In the genomic region with DNA sequence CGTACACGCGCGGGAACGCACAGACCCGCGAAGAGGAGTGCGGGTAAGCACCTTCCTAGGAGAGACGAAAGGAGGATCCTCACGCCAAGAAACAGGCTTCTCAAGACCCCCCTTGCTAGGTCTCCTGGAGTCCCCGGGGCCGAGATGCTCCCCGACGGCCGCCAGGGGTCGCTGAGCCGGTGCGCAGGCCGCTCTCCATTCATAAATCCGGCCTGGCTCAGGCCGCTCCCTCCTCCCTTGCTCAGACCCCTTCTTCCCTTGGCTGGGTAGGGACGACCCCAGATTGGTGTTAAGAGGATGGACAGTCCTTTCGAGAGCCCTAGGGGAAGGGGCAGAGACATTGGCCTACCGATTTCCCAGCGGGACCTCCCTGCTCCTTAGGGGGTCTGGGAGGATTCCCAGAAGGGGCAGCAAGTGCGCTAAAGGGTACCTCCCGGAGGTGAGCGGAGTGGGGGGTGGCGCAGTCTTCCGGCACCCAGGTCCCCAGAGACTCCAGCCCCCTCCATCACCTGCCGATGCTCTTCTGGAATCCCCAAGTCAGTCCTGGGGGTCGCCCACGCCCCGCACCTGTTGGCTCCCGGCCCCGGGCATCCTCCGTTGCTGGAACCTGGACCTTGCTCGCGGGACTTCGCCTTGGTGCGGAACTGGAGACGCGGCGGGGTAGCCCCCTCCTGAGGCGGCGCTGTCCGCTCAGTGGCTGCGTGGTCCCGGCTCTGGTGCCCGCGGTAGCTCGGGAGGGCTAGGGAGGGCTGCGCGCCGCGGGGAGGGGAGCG, we compare ENCODE assay signal across 8 mouse cellular contexts. TPM values are rescaled to one million over a fixed set of nuclear protein-coding genes. Genes with fewer than 3 reads are reported as not detected.
A peak's percentile ranks its signal among the peaks of the same experiment; 100 is the strongest.
DNase-seq lines count a peak whose midpoint lies in the region; ATAC-seq and TF ChIP-seq lines count a peak whose summit lies in the region.

No protein-coding gene starts in this region.

- H3K27me3 ChIP-seq in heart, embryonic 15.5 days: peaks cover 64% of the 10 kb centered on the region
- peaks cover 50% of the 10 kb centered on the region for H3K27me3 ChIP-seq in liver, postnatal 0 days (ENCODE audit: insufficient read depth, low read length)
- peaks cover 13% of the 10 kb centered on the region for H3K27me3 ChIP-seq in neural tube, embryonic 14.5 days (ENCODE audit: control insufficient read depth, insufficient read depth, low read length)

- H3K36me3 ChIP-seq in heart, embryonic 15.5 days: no peaks in the 10 kb centered on the region
- H3K36me3 ChIP-seq in liver, postnatal 0 days (replicated peaks; ENCODE audit: insufficient read depth, low read length): no peaks in the 10 kb centered on the region
- no peaks in the 10 kb centered on the region for H3K36me3 ChIP-seq in neural tube, embryonic 14.5 days (ENCODE audit: control insufficient read depth, insufficient read depth, low read length)

- DNase-seq in CD8-positive naive resting alpha-beta T cell, adult 2 months (ENCODE audit: low read depth in 2 of 2, low spot score in 2 of 2): peak; percentile 7 to 8
- DNase-seq in kidney, postnatal 14 days: peak; percentile 80
- peak; percentile 78 for DNase-seq in liver, postnatal 0 days
- peak; percentile 61 for DNase-seq in thymus, postnatal 14 days

- WGBS in bone marrow, adult 2 months: 2% methylated on average over 57 of the region's 57 CpGs
- WGBS in heart, embryonic 15.5 days: under 1% methylated on average over 50 of the region's 57 CpGs
- WGBS in liver, postnatal 0 days (ENCODE audit: insufficient replicate concordance): 2% methylated on average over 45 of the region's 57 CpGs
- 1% methylated on average over 45 of the region's 57 CpGs for WGBS in neural tube, embryonic 14.5 days

- H3K9ac ChIP-seq in heart, embryonic 15.5 days: peak overlapping the region; percentile 36
- H3K9ac ChIP-seq in liver, postnatal 0 days (replicated peaks): no peak overlapping the region
- peak overlapping the region; percentile 41 for H3K9ac ChIP-seq in neural tube, embryonic 14.5 days (replicated peaks; ENCODE audit: low read depth, low read length)

- H3K4me3 ChIP-seq in bone marrow, adult 2 months (replicated peaks; ENCODE audit: control insufficient read depth, low read depth, low read length): no peak overlapping the region
- peak overlapping the region; percentile 40 for H3K4me3 ChIP-seq in heart, embryonic 15.5 days
- peak overlapping the region; percentile 17; the same call in 1 of the 2 replicates for H3K4me3 ChIP-seq in liver, postnatal 0 days (ENCODE audit: low read depth, low read length)
- H3K4me3 ChIP-seq in neural tube, embryonic 14.5 days (ENCODE audit: low read depth, low read length): peak overlapping the region; percentile 29

- no peaks in the 10 kb centered on the region; the same call in 1 of the 2 replicates for H3K4me1 ChIP-seq in bone marrow, adult 2 months (ENCODE audit: control insufficient read depth, insufficient read depth, low read length)
- H3K4me1 ChIP-seq in heart, embryonic 15.5 days (replicated peaks): peaks cover 18% of the 10 kb centered on the region
- H3K4me1 ChIP-seq in liver, postnatal 0 days (ENCODE audit: insufficient read depth): peaks cover 8% of the 10 kb centered on the region; the same call in 1 of the 2 replicates
- H3K4me1 ChIP-seq in neural tube, embryonic 14.5 days (ENCODE audit: control insufficient read depth, insufficient read depth, low read length): peaks cover 12% of the 10 kb centered on the region; the same call in 1 of the 2 replicates

- no peak for TF ChIP-seq POLR2A in bone marrow, adult 2 months (IDR thresholded peaks at IDR 0.05; ENCODE audit: borderline replicate concordance, control insufficient read depth, low read depth, low read length)

- peak overlapping the region; percentile 68 for H3K4me2 ChIP-seq in heart, embryonic 15.5 days
- peak overlapping the region; percentile 19; the same call in 1 of the 2 replicates for H3K4me2 ChIP-seq in liver, postnatal 0 days (ENCODE audit: low read depth, low read length)
- H3K4me2 ChIP-seq in neural tube, embryonic 14.5 days (ENCODE audit: low read depth, low read length): peak overlapping the region; percentile 63

- ATAC-seq in erythroblast, adult 5-6 weeks (replicated peaks; ENCODE audit: low FRiP score, poor library complexity, severe bottlenecking): peak; percentile 76
- peak; percentile 59 for ATAC-seq in heart, embryonic 15.5 days (replicated peaks; ENCODE audit: insufficient number of reproducible peaks, insufficient read depth, low FRiP score, low read depth)
- ATAC-seq in liver, postnatal 0 days: peak; percentile 58; the same call in 1 of the 2 replicates
- ATAC-seq in neural tube, embryonic 14.5 days (ENCODE audit: low read depth): peak; percentile 77

- no peak for TF ChIP-seq EP300 in liver, postnatal 0 days (IDR thresholded peaks at IDR 0.05; ENCODE audit: low read depth)

- H3K27ac ChIP-seq in bone marrow, adult 2 months (ENCODE audit: control insufficient read depth, insufficient read depth, low read depth, low read length, poor library complexity): peak overlapping the region; percentile 4; the same call in 1 of the 2 replicates
- no peak overlapping the region for H3K27ac ChIP-seq in heart, embryonic 15.5 days
- H3K27ac ChIP-seq in liver, postnatal 0 days (ENCODE audit: low read depth): no peak overlapping the region
- H3K27ac ChIP-seq in neural tube, embryonic 14.5 days (ENCODE audit: low read depth, low read length): no peak overlapping the region

- H3K9me3 ChIP-seq in heart, embryonic 15.5 days (replicated peaks): no peaks in the 10 kb centered on the region
- H3K9me3 ChIP-seq in liver, postnatal 0 days (ENCODE audit: low read length): no peaks in the 10 kb centered on the region
- no peaks in the 10 kb centered on the region for H3K9me3 ChIP-seq in neural tube, embryonic 14.5 days (ENCODE audit: control insufficient read depth, low read length)

- TF ChIP-seq CTCF in bone marrow, adult 2 months (IDR thresholded peaks at IDR 0.05; ENCODE audit: control insufficient read depth, insufficient read depth, low read length): peak; percentile 70
- TF ChIP-seq CTCF in liver, postnatal 0 days (IDR thresholded peaks at IDR 0.05; ENCODE audit: low read depth): peak; percentile 86

RNA-seq across cellular contexts. Expression of gene Hcrtr1, which starts 0.5 kb away (rescaled TPM):
- not detected in 2 replicates for polyA plus RNA-seq in bone marrow, adult 2 months (2011; ENCODE audit: insufficient read depth, insufficient read length, low replicate concordance, missing spikeins)
- total RNA-seq in erythroblast, adult 5-6 weeks (2015; ENCODE audit: low replicate concordance): not detected in 2 replicates
- total RNA-seq in erythroblast, adult 5-6 weeks (2017; ENCODE audit: low replicate concordance): not detected in 2 replicates
- polyA plus RNA-seq in heart, embryonic 15.5 days (2015; fragmentation: Nextera tagmentation; extraction: Ambion mirVana): 0.13 TPM in 1 of 2 replicates, not detected in the other
- not detected in 2 replicates for polyA plus RNA-seq in liver, postnatal 0 days (2015; fragmentation: Nextera tagmentation; extraction: Ambion mirVana)
- polyA plus RNA-seq in neural tube, embryonic 14.5 days (2014; fragmentation: Nextera tagmentation; extraction: Ambion mirVana): 1.2 and 1.8 TPM in 2 replicates

RNA-seq across cellular contexts. Expression of gene Pef1, which starts 36.3 kb away (rescaled TPM):
- polyA plus RNA-seq in bone marrow, adult 2 months (2011; ENCODE audit: insufficient read depth, insufficient read length, low replicate concordance, missing spikeins): 23.1 and 32.6 TPM in 2 replicates
- 43.0 and 50.8 TPM in 2 replicates for total RNA-seq in erythroblast, adult 5-6 weeks (2015; ENCODE audit: low replicate concordance)
- total RNA-seq in erythroblast, adult 5-6 weeks (2017; ENCODE audit: low replicate concordance): 14.6 and 29.5 TPM in 2 replicates
- polyA plus RNA-seq in heart, embryonic 15.5 days (2015; fragmentation: Nextera tagmentation; extraction: Ambion mirVana): 48.9 and 63.0 TPM in 2 replicates
- polyA plus RNA-seq in liver, postnatal 0 days (2015; fragmentation: Nextera tagmentation; extraction: Ambion mirVana): 25.0 and 26.0 TPM in 2 replicates
- 66.2 and 68.3 TPM in 2 replicates for polyA plus RNA-seq in neural tube, embryonic 14.5 days (2014; fragmentation: Nextera tagmentation; extraction: Ambion mirVana)

RNA-seq across cellular contexts. Expression of gene Tinagl1, which starts 36.3 kb away (rescaled TPM):
- polyA plus RNA-seq in bone marrow, adult 2 months (2011; ENCODE audit: insufficient read depth, insufficient read length, low replicate concordance, missing spikeins): 29.5 and 51.1 TPM in 2 replicates
- 67.6 and 69.8 TPM in 2 replicates for total RNA-seq in erythroblast, adult 5-6 weeks (2015; ENCODE audit: low replicate concordance)
- 95.4 and 126 TPM in 2 replicates for total RNA-seq in erythroblast, adult 5-6 weeks (2017; ENCODE audit: low replicate concordance)
- polyA plus RNA-seq in heart, embryonic 15.5 days (2015; fragmentation: Nextera tagmentation; extraction: Ambion mirVana): 52.0 and 57.2 TPM in 2 replicates
- 22.6 and 22.9 TPM in 2 replicates for polyA plus RNA-seq in liver, postnatal 0 days (2015; fragmentation: Nextera tagmentation; extraction: Ambion mirVana)
- 0.79 and 4.7 TPM in 2 replicates for polyA plus RNA-seq in neural tube, embryonic 14.5 days (2014; fragmentation: Nextera tagmentation; extraction: Ambion mirVana)

Comparison
In these comparisons a context has a peak if more than half of its experiments do, and no peak if none do; other contexts are left out.
1. DNase-seq: peak in every context shown above with its lines; median percentile 80 in kidney, postnatal 14 days; 78 in liver, postnatal 0 days; 61 in thymus, postnatal 14 days; 8 in CD8-positive naive resting alpha-beta T cell, adult 2 months.